In genomic region chr8:120363552-120364071, GRCm38 (mm10) we compare ENCODE assay signal across 8 mouse cellular contexts.
DNase-seq lines count a peak whose midpoint lies in the region; ATAC-seq and TF ChIP-seq lines count a peak whose summit lies in the region.

No protein-coding gene starts in this region.

- no peak for DNase-seq in forebrain, postnatal 0 days
- peak; percentile 80 for DNase-seq in adrenal gland, adult 2 months
- peak; percentile 88 to 91 for DNase-seq in kidney, postnatal 25 days
- DNase-seq in right cerebral cortex, postnatal 10 days (ENCODE audit: low spot score in 2 of 2): no peak
- DNase-seq in left cerebral cortex, postnatal 4 days: no peak

- H3K36me3 ChIP-seq in forebrain, postnatal 0 days (ENCODE audit: insufficient read depth): no peaks in the 10 kb centered on the region
- no peaks in the 10 kb centered on the region for H3K36me3 ChIP-seq in forebrain, embryonic 15.5 days
- H3K36me3 ChIP-seq in heart, embryonic 12.5 days: no peaks in the 10 kb centered on the region

- intact Hi-C loops in left cerebral cortex, postnatal 4 days (cut with DNase I): no loop called here

- ATAC-seq in forebrain, postnatal 0 days: no peak
- ATAC-seq in forebrain, embryonic 15.5 days (replicated peaks): no peak
- peak; percentile 59 for ATAC-seq in heart, embryonic 12.5 days (ENCODE audit: insufficient number of reproducible peaks, low FRiP score)
- ATAC-seq in monocyte, adult 5-6 weeks (replicated peaks; ENCODE audit: insufficient number of reproducible peaks, low FRiP score, low TSS enrichment, poor library complexity, severe bottlenecking): peak; percentile 15; the same call in 1 of the 2 replicates

- H3K4me1 ChIP-seq in forebrain, postnatal 0 days (ENCODE audit: insufficient read depth): no peaks in the 10 kb centered on the region
- H3K4me1 ChIP-seq in forebrain, embryonic 15.5 days: peaks cover 26% of the 10 kb centered on the region
- peaks cover 65% of the 10 kb centered on the region for H3K4me1 ChIP-seq in heart, embryonic 12.5 days (replicated peaks)

- WGBS in forebrain, postnatal 0 days: 73% methylated on average over 10 of the region's 10 CpGs
- WGBS in forebrain, embryonic 15.5 days: 72% methylated on average over 10 of the region's 10 CpGs
- 39% methylated on average over 10 of the region's 10 CpGs for WGBS in heart, embryonic 12.5 days

- no peak overlapping the region for H3K4me3 ChIP-seq in forebrain, postnatal 0 days (ENCODE audit: low read depth, low read length)
- H3K4me3 ChIP-seq in forebrain, embryonic 15.5 days: no peak overlapping the region
- no peak overlapping the region for H3K4me3 ChIP-seq in heart, embryonic 12.5 days

- no peak overlapping the region for H3K4me2 ChIP-seq in forebrain, postnatal 0 days (ENCODE audit: low read depth)
- no peak overlapping the region for H3K4me2 ChIP-seq in forebrain, embryonic 15.5 days (replicated peaks)
- H3K4me2 ChIP-seq in heart, embryonic 12.5 days: no peak overlapping the region

- peak; percentile 55 for TF ChIP-seq CTCF in forebrain, postnatal 0 days (IDR thresholded peaks at IDR 0.05; ENCODE audit: low read depth)

- no peak overlapping the region for H3K27ac ChIP-seq in forebrain, postnatal 0 days (ENCODE audit: low read depth, low read length)
- no peak overlapping the region for H3K27ac ChIP-seq in forebrain, embryonic 15.5 days (replicated peaks)
- peak overlapping the region; percentile 80 for H3K27ac ChIP-seq in heart, embryonic 12.5 days (ENCODE audit: poor library complexity, severe bottlenecking)

- no peak overlapping the region for H3K9ac ChIP-seq in forebrain, postnatal 0 days
- no peak overlapping the region for H3K9ac ChIP-seq in forebrain, embryonic 15.5 days (replicated peaks)
- H3K9ac ChIP-seq in heart, embryonic 12.5 days: no peak overlapping the region

- H3K9me3 ChIP-seq in forebrain, postnatal 0 days (ENCODE audit: low read length): no peaks in the 10 kb centered on the region
- H3K9me3 ChIP-seq in forebrain, embryonic 15.5 days: no peaks in the 10 kb centered on the region
- no peaks in the 10 kb centered on the region for H3K9me3 ChIP-seq in heart, embryonic 12.5 days (replicated peaks)

- no peaks in the 10 kb centered on the region for H3K27me3 ChIP-seq in forebrain, postnatal 0 days (ENCODE audit: insufficient read depth, low read length)
- no peaks in the 10 kb centered on the region for H3K27me3 ChIP-seq in forebrain, embryonic 15.5 days
- H3K27me3 ChIP-seq in heart, embryonic 12.5 days (replicated peaks): no peaks in the 10 kb centered on the region

Comparison
In these comparisons a context has a peak if more than half of its experiments do, and no peak if none do; other contexts are left out.
1. ATAC-seq: peak in heart, embryonic 12.5 days (single experiment) and monocyte, adult 5-6 weeks (single experiment); none in forebrain, postnatal 0 days (single experiment) and forebrain, embryonic 15.5 days (single experiment).
2. DNase-seq: peak in adrenal gland, adult 2 months (single experiment) and kidney, postnatal 25 days (2 of 2); none in forebrain, postnatal 0 days (single experiment), right cerebral cortex, postnatal 10 days (0 of 2) and left cerebral cortex, postnatal 4 days (single experiment).